ENCODE assay signal across 10 mouse cellular contexts in the genomic region with DNA sequence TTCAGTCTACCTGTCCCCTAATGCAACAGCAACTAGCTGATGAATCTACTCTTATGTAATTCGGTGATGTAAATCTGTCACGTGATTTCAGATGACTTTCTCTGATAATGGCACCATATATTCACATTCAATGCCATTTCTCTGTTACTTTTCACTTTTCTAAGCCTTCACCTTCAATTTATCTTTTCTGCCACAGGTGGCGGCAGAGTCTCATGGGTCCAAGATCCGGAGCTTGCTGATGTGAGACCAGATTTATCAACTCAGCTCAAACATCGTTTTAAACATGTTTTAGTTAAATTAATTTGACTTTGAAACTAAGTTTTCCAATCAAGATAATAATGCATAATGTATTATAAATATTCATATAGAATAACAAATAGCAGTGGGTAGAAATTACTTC.
A peak's percentile ranks its signal among the peaks of the same experiment; 100 is the strongest.
DNase-seq lines count a peak whose midpoint lies in the region; ATAC-seq and TF ChIP-seq lines count a peak whose summit lies in the region.
"Had no signal": no experiment of that assay in that cellular context is flagged by ENCODE, and none has a peak within 500 bp of the region (broad histone marks: within the 10 kb centered on the region; RNA-seq: fewer than 3 reads in every experiment).

No protein-coding gene starts in this region.

- no peak overlapping the region for H3K27ac ChIP-seq in forebrain, postnatal 0 days (ENCODE audit: low read depth, low read length)
- no peak overlapping the region for H3K27ac ChIP-seq in forebrain, embryonic 15.5 days (replicated peaks)
- H3K27ac ChIP-seq: embryonic facial prominence, embryonic 12.5 days had no signal

- 39% methylated on average over 5 of the region's 5 CpGs for WGBS in forebrain, postnatal 0 days
- WGBS in forebrain, embryonic 15.5 days = 52% methylated on average over 5 of the region's 5 CpGs

- TF ChIP-seq CTCF in forebrain, postnatal 0 days (IDR thresholded peaks at IDR 0.05; ENCODE audit: low read depth) = peak; percentile 71
- TF ChIP-seq CTCF in Patski (IDR thresholded peaks at IDR 0.05) = peak; percentile 47

- no peak overlapping the region for H3K4me2 ChIP-seq in forebrain, postnatal 0 days (ENCODE audit: low read depth)
- H3K4me2 ChIP-seq in forebrain, embryonic 15.5 days (replicated peaks) = no peak overlapping the region
- H3K4me2 ChIP-seq: embryonic facial prominence, embryonic 12.5 days; heart, embryonic 12.5 days had no signal

- H3K36me3 ChIP-seq in forebrain, postnatal 0 days (ENCODE audit: insufficient read depth) = no peaks in the 10 kb centered on the region
- no peaks in the 10 kb centered on the region for H3K36me3 ChIP-seq in forebrain, embryonic 15.5 days
- H3K36me3 ChIP-seq: embryonic facial prominence, embryonic 12.5 days; heart, embryonic 12.5 days had no signal

- H3K4me1 ChIP-seq in forebrain, postnatal 0 days (ENCODE audit: insufficient read depth) = no peaks in the 10 kb centered on the region
- no peaks in the 10 kb centered on the region for H3K4me1 ChIP-seq in forebrain, embryonic 15.5 days
- H3K4me1 ChIP-seq: embryonic facial prominence, embryonic 12.5 days; heart, embryonic 12.5 days had no signal

- intact Hi-C loops in left cerebral cortex, postnatal 4 days (cut with DNase I) = no loop called here

- H3K27me3 ChIP-seq in forebrain, postnatal 0 days (ENCODE audit: insufficient read depth, low read length) = no peaks in the 10 kb centered on the region
- H3K27me3 ChIP-seq in forebrain, embryonic 15.5 days = no peaks in the 10 kb centered on the region
- peaks cover 8% of the 10 kb centered on the region for H3K27me3 ChIP-seq in Patski
- H3K27me3 ChIP-seq: embryonic facial prominence, embryonic 12.5 days; heart, embryonic 12.5 days had no signal

- POLR2A ChIA-PET in Patski (lab: Charles Lee) = no interaction called here

- in situ Hi-C loops in Patski (cut with MboI; ENCODE audit: low pct_unique_long_range_greater_than_20kb) = no loop called here

- no peaks in the 10 kb centered on the region for H3K9me3 ChIP-seq in forebrain, postnatal 0 days (ENCODE audit: low read length)
- no peaks in the 10 kb centered on the region for H3K9me3 ChIP-seq in forebrain, embryonic 15.5 days
- H3K9me3 ChIP-seq: embryonic facial prominence, embryonic 12.5 days; heart, embryonic 12.5 days had no signal

- no peak overlapping the region for H3K9ac ChIP-seq in forebrain, postnatal 0 days
- H3K9ac ChIP-seq in forebrain, embryonic 15.5 days (replicated peaks) = no peak overlapping the region
- H3K9ac ChIP-seq: embryonic facial prominence, embryonic 12.5 days; heart, embryonic 12.5 days had no signal

- no peak for ATAC-seq in forebrain, postnatal 0 days
- no peak for ATAC-seq in forebrain, embryonic 15.5 days (replicated peaks)
- no peak for ATAC-seq in Patski

- H3K4me3 ChIP-seq in forebrain, postnatal 0 days (ENCODE audit: low read depth, low read length) = no peak overlapping the region
- no peak overlapping the region for H3K4me3 ChIP-seq in forebrain, embryonic 15.5 days
- H3K4me3 ChIP-seq: embryonic facial prominence, embryonic 12.5 days; heart, embryonic 12.5 days had no signal

- CTCF ChIA-PET in Patski (lab: Charles Lee) = no interaction called here

- DNase-seq in forebrain, postnatal 0 days = peak; percentile 65
- DNase-seq in 416B (ENCODE audit: low read depth) = peak; percentile 16
- DNase-seq in Patski (ENCODE audit: low read depth, low spot score) = no peak
- peak; percentile 3 for DNase-seq in left cerebral cortex, postnatal 4 days
- DNase-seq in urinary bladder, adult 2 months (ENCODE audit: low spot score) = no peak
- no peak for DNase-seq in heart, adult 9 months (ENCODE audit: low spot score in 2 of 2)
- DNase-seq: adrenal gland, adult 8-10 months had no signal

Comparison
In these comparisons a context has a peak if more than half of its experiments do, and no peak if none do; other contexts are left out.
1. DNase-seq: peak in forebrain, postnatal 0 days (single experiment), 416B (single experiment) and left cerebral cortex, postnatal 4 days (single experiment); none in Patski (single experiment), urinary bladder, adult 2 months (single experiment) and heart, adult 9 months (0 of 2).